Mouse (Mus musculus) hindbrain, embryonic 16.5 days (tissue): ENCODE measurements around the gene Ttc13. TPM values are rescaled to one million over a fixed set of nuclear protein-coding genes. Genes with fewer than 3 reads are reported as not detected.

Experiments
- ATAC-seq: fragments of 200-750 bp; cut with Nextera tagmentation; 2 replicates; pipeline ENCODE4 v1.8.0; 2017; ENCODE audit warnings: moderate TSS enrichment, moderate library complexity
- H3K27ac ChIP-seq: fragments of 300-500 bp; sonication (generic); 2 replicates; pipeline ENCODE4 v1.5.1; 2014; ENCODE audit warnings: low read depth, mild to moderate bottlenecking, control low read depth, low read length, moderate library complexity
- H3K27me3 ChIP-seq: fragments of 300-500 bp; sonication (generic); replicated peaks from 2 replicates; pipeline ENCODE4 v1.6.1; 2014; ENCODE audit warnings: low read length; ENCODE audit not compliant: control insufficient read depth, insufficient read depth
- H3K36me3 ChIP-seq: fragments of 300-500 bp; sonication (generic); 2 replicates; pipeline ENCODE4 v1.6.1; 2014; ENCODE audit warnings: mild to moderate bottlenecking, low read length, moderate library complexity, mixed read lengths; ENCODE audit not compliant: control insufficient read depth, insufficient read depth
- H3K4me1 ChIP-seq: fragments of 300-500 bp; sonication (generic); 2 replicates; pipeline ENCODE4 v1.6.1; 2014; ENCODE audit warnings: low read depth, low read length; ENCODE audit not compliant: control insufficient read depth, insufficient read depth
- H3K4me2 ChIP-seq: fragments of 300-500 bp; sonication (generic); 2 replicates; pipeline ENCODE4 v1.6.1; 2014; ENCODE audit warnings: mild to moderate bottlenecking, low read length, control low read depth, moderate library complexity
- H3K4me3 ChIP-seq: fragments of 300-500 bp; sonication (generic); 2 replicates; pipeline ENCODE4 v1.5.1; 2014; ENCODE audit warnings: mild to moderate bottlenecking, low read length, control low read depth, moderate library complexity
- H3K9ac ChIP-seq: fragments of 300-500 bp; sonication (generic); 2 replicates; pipeline ENCODE4 v1.6.1; 2014; ENCODE audit warnings: low read depth, mild to moderate bottlenecking, control low read depth, low read length, moderate library complexity
- H3K9me3 ChIP-seq: fragments of 300-500 bp; sonication (generic); 2 replicates; pipeline ENCODE4 v1.6.1; 2014; ENCODE audit warnings: mild to moderate bottlenecking, low read length, moderate library complexity; ENCODE audit not compliant: control insufficient read depth
- WGBS: fragments of 180-500 bp; shearing (Covaris S2); extraction: QIAGEN DNeasy Blood & Tissue Kit; methylation state at CpG from one replicate; pipeline ENCODE4 v1.1.7; 2014; 5-methylcytosine and 5-hydroxymethylcytosine counted together
- polyA plus RNA-seq: library from polyadenylated mRNA; unstranded; fragments of >200 nt; fragmentation: Nextera tagmentation; extraction: Ambion mirVana; gene quantifications from 2 replicates; pipeline ENCODE4 v1.2.1, GENCODE M21; 2015

Gene Ttc13
- polyA plus RNA-seq, 1 experiment from 2014 or later: 61.6 TPM

- Histone ChIP-seq H3K4me2 (peak within 1 kb of the TSS; percentile 84), H3K4me3 (peak within 1 kb of the TSS; percentile 53), H3K9ac (peak within 1 kb of the TSS; percentile 57), H3K27ac (no peak within 1 kb of the TSS), H3K4me1 (peaks cover 15% of the 10 kb centered on the region), H3K27me3 (peaks cover 38% of the 10 kb centered on the region), H3K9me3 (no peaks in the 10 kb centered on the region), H3K36me3 (no peaks in the 10 kb centered on the region)
- under 1% methylated on average over 35 of the region's 41 CpGs for WGBS
- ATAC-seq: peak; percentile 41
Observed at GRCm38 (mm10) chr8:124751709-124752173, 30.0 kb upstream of the Ttc13 start, which contains the start of gene Fam89a. Gene Fam89a (minus strand): TSS chr8:124751832.

GRCm38 (mm10) chr8:124751191-124751590 lies 29.4 kb upstream of the Ttc13 start:
- Histone ChIP-seq H3K4me3 (peak overlapping the region; percentile 53), H3K27me3 (peaks cover 38% of the 10 kb centered on the region), H3K27ac (no peak overlapping the region), H3K4me2 (peak overlapping the region; percentile 84), H3K9me3 (no peaks in the 10 kb centered on the region), H3K4me1 (peaks cover 15% of the 10 kb centered on the region), H3K36me3 (no peaks in the 10 kb centered on the region), H3K9ac (peak overlapping the region; percentile 57)
- no peak for ATAC-seq
- WGBS: under 1% methylated on average over 27 of the region's 31 CpGs

GRCm38 (mm10) chr8:124746661-124747060 lies 24.9 kb upstream of the Ttc13 start:
- Histone ChIP-seq H3K27ac (no peak overlapping the region), H3K4me3 (no peak overlapping the region), H3K9ac (no peak overlapping the region), H3K4me2 (no peak overlapping the region), H3K4me1 (peaks cover 9% of the 10 kb centered on the region), H3K27me3 (peaks cover 22% of the 10 kb centered on the region), H3K36me3 (no peaks in the 10 kb centered on the region), H3K9me3 (no peaks in the 10 kb centered on the region)
- no peak for ATAC-seq
- WGBS: 72% methylated on average over 13 of the region's 13 CpGs

- Histone ChIP-seq H3K27me3 (no peaks in the 10 kb centered on the region), H3K4me2 (no peak overlapping the region), H3K4me1 (no peaks in the 10 kb centered on the region), H3K36me3 (peaks cover 3% of the 10 kb centered on the region), H3K4me3 (no peak overlapping the region), H3K9ac (no peak overlapping the region), H3K9me3 (no peaks in the 10 kb centered on the region), H3K27ac (no peak overlapping the region)
- WGBS: 90% methylated on average over 1 of the region's 1 CpGs
- ATAC-seq: no peak
Observed at GRCm38 (mm10) chr8:124739268-124739667, 17.5 kb upstream of the Ttc13 start.

GRCm38 (mm10) chr8:124735371-124735911 lies 13.7 kb upstream of the Ttc13 start:
- WGBS: 71% methylated on average over 3 of the region's 3 CpGs
- H3K4me3 ChIP-seq: no peak overlapping the region
- no peaks in the 10 kb centered on the region for H3K4me1 ChIP-seq
- peaks cover 37% of the 10 kb centered on the region for H3K36me3 ChIP-seq
- no peaks in the 10 kb centered on the region for H3K9me3 ChIP-seq
- H3K27me3 ChIP-seq: no peaks in the 10 kb centered on the region
- ATAC-seq: no peak
- H3K4me2 ChIP-seq: no peak overlapping the region
- H3K27ac ChIP-seq: no peak overlapping the region
- H3K9ac ChIP-seq: no peak overlapping the region

- WGBS: 98% methylated on average over 8 of the region's 8 CpGs
- no peak overlapping the region for H3K4me3 ChIP-seq
Observed at GRCm38 (mm10) chr8:124732828-124733227, 11.0 kb upstream of the Ttc13 start.

GRCm38 (mm10) chr8:124724301-124724700 lies 2.5 kb upstream of the Ttc13 start:
- ATAC-seq: no peak
- H3K4me3 ChIP-seq: no peak overlapping the region
- H3K4me1 ChIP-seq: peaks cover 18% of the 10 kb centered on the region
- 96% methylated on average over 7 of the region's 7 CpGs for WGBS
- peaks cover 17% of the 10 kb centered on the region for H3K36me3 ChIP-seq
- H3K9me3 ChIP-seq: no peaks in the 10 kb centered on the region
- H3K27ac ChIP-seq: no peak overlapping the region
- H3K9ac ChIP-seq: no peak overlapping the region
- no peaks in the 10 kb centered on the region for H3K27me3 ChIP-seq
- no peak overlapping the region for H3K4me2 ChIP-seq

More at GRCm38 (mm10) chr8:124732828-124733227, 11.0 kb upstream of the Ttc13 start:
- Histone ChIP-seq H3K4me1 (no peaks in the 10 kb centered on the region), H3K27ac (no peak overlapping the region), H3K27me3 (no peaks in the 10 kb centered on the region), H3K9ac (no peak overlapping the region), H3K9me3 (no peaks in the 10 kb centered on the region), H3K4me2 (no peak overlapping the region), H3K36me3 (peaks cover 56% of the 10 kb centered on the region)
- ATAC-seq: no peak

- H3K9ac ChIP-seq: peak overlapping the region; percentile 91
- WGBS: 3% methylated on average over 27 of the region's 31 CpGs
- peak overlapping the region; percentile 82 for H3K4me2 ChIP-seq
- H3K36me3 ChIP-seq: no peaks in the 10 kb centered on the region; the same call in 1 of the 2 replicates
- H3K9me3 ChIP-seq: no peaks in the 10 kb centered on the region
- H3K27me3 ChIP-seq: no peaks in the 10 kb centered on the region
- H3K4me1 ChIP-seq: peaks cover 18% of the 10 kb centered on the region
- H3K27ac ChIP-seq: peak overlapping the region; percentile 63; the same call in 1 of the 2 replicates
- peak; percentile 69 for ATAC-seq
- peak overlapping the region; percentile 81 for H3K4me3 ChIP-seq
Observed at GRCm38 (mm10) chr8:124720938-124721861, 583 bp downstream of the Ttc13 start.

- H3K9ac ChIP-seq: no peak overlapping the region
- no peak overlapping the region for H3K4me2 ChIP-seq
Observed at GRCm38 (mm10) chr8:124720133-124720532, 1.6 kb downstream of the Ttc13 start.

More at GRCm38 (mm10) chr8:124720133-124720532, 1.6 kb downstream of the Ttc13 start:
- Histone ChIP-seq H3K27me3 (no peaks in the 10 kb centered on the region), H3K4me1 (peaks cover 18% of the 10 kb centered on the region), H3K9me3 (no peaks in the 10 kb centered on the region), H3K4me3 (no peak overlapping the region), H3K36me3 (no peaks in the 10 kb centered on the region), H3K27ac (no peak overlapping the region)
- 83% methylated on average over 7 of the region's 7 CpGs for whole genome bisulfite sequencing
- ATAC-seq: no peak
